Mouse (Mus musculus) neural tube, embryonic 12.5 days (tissue): ENCODE measurements around the gene H2-Ab1. TPM values are rescaled to one million over a fixed set of nuclear protein-coding genes. Genes with fewer than 3 reads are reported as not detected.

Experiments
- ATAC-seq: fragments of 200-750 bp; cut with Nextera tagmentation; 2 replicates; pipeline ENCODE4 v1.8.0; 2017; ENCODE audit warnings: low read depth, mild to moderate bottlenecking, moderate TSS enrichment, moderate library complexity; ENCODE audit not compliant: low FRiP score
- H3K27ac ChIP-seq: fragments of 300-500 bp; sonication (generic); 2 replicates; pipeline ENCODE4 v1.5.1; 2016
- H3K27me3 ChIP-seq: fragments of 300-500 bp; sonication (generic); replicated peaks from 2 replicates; pipeline ENCODE4 v1.6.1; 2016; ENCODE audit warnings: mild to moderate bottlenecking
- H3K36me3 ChIP-seq: fragments of 300-500 bp; sonication (generic); 2 replicates; pipeline ENCODE4 v1.6.1; 2016; ENCODE audit warnings: mild to moderate bottlenecking
- H3K4me1 ChIP-seq: fragments of 300-500 bp; sonication (generic); 2 replicates; pipeline ENCODE4 v1.6.1; 2016
- H3K4me2 ChIP-seq: fragments of 300-500 bp; sonication (generic); replicated peaks from 2 replicates; pipeline ENCODE4 v1.6.1; 2016; ENCODE audit warnings: mild to moderate bottlenecking
- H3K4me3 ChIP-seq: fragments of 300-500 bp; sonication (generic); 2 replicates; pipeline ENCODE4 v1.5.1; 2016
- H3K9ac ChIP-seq: fragments of 300-500 bp; sonication (generic); 2 replicates; pipeline ENCODE4 v1.6.1; 2016; ENCODE audit warnings: mild to moderate bottlenecking
- H3K9me3 ChIP-seq: fragments of 300-500 bp; sonication (generic); 2 replicates; pipeline ENCODE4 v1.6.1; 2016; ENCODE audit warnings: mild to moderate bottlenecking
- WGBS: fragments of 180-500 bp; shearing (Covaris S2); methylation state at CpG from one replicate; pipeline ENCODE4 v1.1.7; 2016; 5-methylcytosine and 5-hydroxymethylcytosine counted together
- polyA plus RNA-seq: library from polyadenylated mRNA; unstranded; fragments of >200 nt; fragmentation: Nextera tagmentation; extraction: Ambion mirVana; gene quantifications from 2 replicates; pipeline ENCODE4 v1.2.1, GENCODE M21; 2016

The H2-Ab1 gene
- polyA plus RNA-seq, 1 experiment from 2014 or later, result 1.6 TPM

DNA sequence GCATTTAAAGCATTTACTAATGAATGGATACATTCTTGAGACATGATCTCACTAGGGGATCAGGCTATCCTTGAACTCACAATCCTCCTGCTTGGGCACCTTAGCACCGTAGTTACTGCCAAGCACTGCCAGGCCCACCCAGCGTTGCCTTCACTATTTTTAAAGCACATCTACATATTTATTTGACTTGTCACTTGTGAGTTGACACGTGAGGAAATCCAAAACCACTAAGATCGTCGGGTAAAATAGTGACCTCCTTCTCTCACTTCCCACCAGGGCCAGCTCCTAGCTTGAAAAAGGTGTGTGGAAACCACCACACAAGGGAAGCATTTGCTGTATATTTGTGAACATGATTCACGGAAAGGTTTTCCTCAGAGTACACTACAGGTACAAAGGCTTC lies 29.5 kb downstream of the H2-Ab1 start:
- H3K4me1 ChIP-seq, result no peaks in the 10 kb centered on the region
- no peak overlapping the region for H3K9ac ChIP-seq
- no peak overlapping the region for H3K4me3 ChIP-seq
- no peak for ATAC-seq
- no peak overlapping the region for H3K4me2 ChIP-seq
- H3K27me3 ChIP-seq, result no peaks in the 10 kb centered on the region
- no peaks in the 10 kb centered on the region for H3K36me3 ChIP-seq
- no peak overlapping the region for H3K27ac ChIP-seq
- WGBS, result 73% methylated on average over 6 of the region's 6 CpGs
- H3K9me3 ChIP-seq, result no peaks in the 10 kb centered on the region

- Histone ChIP-seq H3K9ac (no peak within 1 kb of the TSS), H3K27ac (no peak within 1 kb of the TSS), H3K27me3 (no peaks in the 10 kb centered on the region), H3K4me2 (no peak within 1 kb of the TSS), H3K9me3 (no peaks in the 10 kb centered on the region), H3K4me1 (no peaks in the 10 kb centered on the region), H3K4me3 (no peak within 1 kb of the TSS), H3K36me3 (no peaks in the 10 kb centered on the region)
- no peak for ATAC-seq
- WGBS, result 15% methylated on average over 8 of the region's 8 CpGs
Observed at GRCm38 (mm10) chr17:34287648-34288047, 30.2 kb downstream of the H2-Ab1 start, which contains the start of gene H2-Aa. TSS of gene H2-Aa (minus strand) at chr17:34287823.

DNA sequence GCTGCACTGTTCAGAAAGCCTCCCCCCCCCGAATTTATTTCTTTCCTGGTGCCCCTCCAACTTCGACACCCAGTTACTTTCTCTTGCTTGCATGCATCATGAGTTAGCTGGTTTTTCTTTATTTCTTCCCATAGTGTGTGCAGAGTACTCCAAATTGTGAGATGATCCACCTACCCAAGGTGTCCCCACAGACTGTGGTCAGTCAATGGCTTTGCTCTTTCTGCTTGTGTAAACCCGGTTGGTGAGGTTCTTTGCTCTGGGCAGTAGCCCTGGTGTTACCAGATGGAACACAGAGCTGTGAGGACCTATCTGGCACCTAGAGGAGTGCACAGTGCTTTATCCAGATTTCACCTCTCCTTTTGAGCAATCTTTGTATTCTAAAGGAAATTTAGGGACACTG lies 30.6 kb downstream of the H2-Ab1 start:
- Histone ChIP-seq H3K9ac (no peak overlapping the region), H3K27ac (no peak overlapping the region), H3K4me1 (no peaks in the 10 kb centered on the region), H3K36me3 (no peaks in the 10 kb centered on the region), H3K4me3 (no peak overlapping the region), H3K4me2 (no peak overlapping the region), H3K9me3 (no peaks in the 10 kb centered on the region), H3K27me3 (no peaks in the 10 kb centered on the region)
- 65% methylated on average over 3 of the region's 3 CpGs for WGBS
- ATAC-seq, result no peak

DNA sequence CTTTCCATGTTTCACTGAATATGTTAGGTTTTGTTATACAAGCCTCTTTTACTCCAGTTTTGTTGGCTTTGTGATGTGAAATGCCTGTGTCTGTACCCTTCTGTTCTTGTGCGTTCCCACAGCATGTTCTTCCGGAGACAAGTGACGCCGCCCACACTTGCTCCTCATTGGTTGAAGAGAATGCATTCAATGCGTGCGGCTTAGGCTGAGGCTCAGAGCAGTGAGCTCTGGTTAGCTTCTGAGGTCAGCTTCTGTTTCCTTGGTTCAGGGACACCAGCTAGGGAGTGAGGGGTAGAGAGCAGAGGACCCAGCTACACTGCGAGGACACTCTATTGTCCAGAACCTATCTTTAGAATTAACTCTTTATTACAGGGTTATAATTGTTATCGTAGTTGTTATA lies 34.1 kb downstream of the H2-Ab1 start:
- no peaks in the 10 kb centered on the region for H3K9me3 ChIP-seq
- no peaks in the 10 kb centered on the region for H3K36me3 ChIP-seq
- H3K9ac ChIP-seq, result no peak overlapping the region
- no peaks in the 10 kb centered on the region for H3K27me3 ChIP-seq
- H3K4me3 ChIP-seq, result no peak overlapping the region
- 16% methylated on average over 8 of the region's 8 CpGs for WGBS
- H3K4me2 ChIP-seq, result no peak overlapping the region
- peak; percentile 83 for ATAC-seq
- H3K27ac ChIP-seq, result no peak overlapping the region
- H3K4me1 ChIP-seq, result no peaks in the 10 kb centered on the region; the same call in 1 of the 2 replicates

GRCm38 (mm10) chr17:34292570-34292969 lies 35.1 kb downstream of the H2-Ab1 start:
- Histone ChIP-seq H3K9ac (no peak overlapping the region), H3K4me2 (no peak overlapping the region), H3K4me1 (no peaks in the 10 kb centered on the region; the same call in 1 of the 2 replicates), H3K27ac (no peak overlapping the region), H3K9me3 (no peaks in the 10 kb centered on the region), H3K4me3 (no peak overlapping the region), H3K36me3 (no peaks in the 10 kb centered on the region), H3K27me3 (no peaks in the 10 kb centered on the region)
- 93% methylated on average over 4 of the region's 4 CpGs for WGBS
- ATAC-seq, result no peak

DNA sequence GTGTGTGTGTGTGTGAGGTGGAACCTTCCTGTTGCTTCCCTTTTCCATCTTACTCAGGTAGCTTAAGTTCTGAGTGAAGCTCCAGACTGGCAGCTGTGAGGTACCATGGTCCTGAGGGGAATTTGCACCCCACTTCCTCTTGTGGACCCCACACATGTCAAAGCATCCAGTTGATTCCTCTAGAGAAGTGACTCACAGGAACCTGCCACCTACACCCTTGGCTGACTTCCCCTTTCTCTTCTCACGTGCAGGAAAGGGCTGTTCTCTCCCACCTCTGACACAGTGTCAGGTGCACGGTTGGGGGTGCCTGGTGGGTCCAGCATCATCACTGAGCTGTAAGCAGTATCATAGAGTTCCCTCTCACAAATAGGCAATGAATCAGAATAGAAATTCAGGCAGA lies 36.0 kb downstream of the H2-Ab1 start:
- no peaks in the 10 kb centered on the region for H3K27me3 ChIP-seq
- H3K4me2 ChIP-seq, result no peak overlapping the region
- H3K9ac ChIP-seq, result no peak overlapping the region
- no peak overlapping the region for H3K27ac ChIP-seq
- H3K9me3 ChIP-seq, result no peaks in the 10 kb centered on the region
- H3K36me3 ChIP-seq, result no peaks in the 10 kb centered on the region
- no peaks in the 10 kb centered on the region; the same call in 1 of the 2 replicates for H3K4me1 ChIP-seq
- 62% methylated on average over 2 of the region's 2 CpGs for WGBS
- no peak for ATAC-seq
- no peak overlapping the region for H3K4me3 ChIP-seq

DNA sequence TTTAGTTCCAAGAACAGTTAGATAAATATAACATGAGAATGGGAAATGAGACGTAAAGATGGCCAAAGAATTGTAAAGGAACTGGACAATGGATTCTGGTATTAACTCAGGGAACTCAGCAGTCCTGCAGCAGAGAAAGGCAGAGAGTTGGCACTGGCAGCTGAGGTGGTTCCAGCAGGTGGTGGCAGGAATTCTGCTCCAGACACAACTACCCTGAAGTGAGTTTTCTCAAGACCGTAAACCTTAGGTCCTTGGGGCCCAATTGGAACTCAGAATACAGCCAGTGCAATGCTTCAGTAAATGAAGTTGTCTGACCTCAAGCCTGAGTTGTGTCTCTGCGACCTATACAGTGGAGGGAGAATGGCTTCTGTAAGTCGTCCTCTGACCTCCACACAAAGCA lies 36.8 kb downstream of the H2-Ab1 start:
- Histone ChIP-seq H3K4me1 (no peaks in the 10 kb centered on the region; the same call in 1 of the 2 replicates), H3K36me3 (no peaks in the 10 kb centered on the region), H3K4me2 (no peak overlapping the region), H3K27ac (no peak overlapping the region), H3K27me3 (no peaks in the 10 kb centered on the region), H3K9ac (no peak overlapping the region), H3K9me3 (no peaks in the 10 kb centered on the region), H3K4me3 (no peak overlapping the region)
- 70% methylated on average over 4 of the region's 4 CpGs for WGBS
- no peak for ATAC-seq

- Histone ChIP-seq H3K4me3 (no peak overlapping the region), H3K9ac (no peak overlapping the region), H3K27me3 (no peaks in the 10 kb centered on the region), H3K9me3 (no peaks in the 10 kb centered on the region), H3K27ac (no peak overlapping the region), H3K36me3 (no peaks in the 10 kb centered on the region), H3K4me1 (no peaks in the 10 kb centered on the region; the same call in 1 of the 2 replicates), H3K4me2 (no peak overlapping the region)
- no peak for ATAC-seq
Observed at GRCm38 (mm10) chr17:34295307-34295706, 37.8 kb downstream of the H2-Ab1 start.

DNA sequence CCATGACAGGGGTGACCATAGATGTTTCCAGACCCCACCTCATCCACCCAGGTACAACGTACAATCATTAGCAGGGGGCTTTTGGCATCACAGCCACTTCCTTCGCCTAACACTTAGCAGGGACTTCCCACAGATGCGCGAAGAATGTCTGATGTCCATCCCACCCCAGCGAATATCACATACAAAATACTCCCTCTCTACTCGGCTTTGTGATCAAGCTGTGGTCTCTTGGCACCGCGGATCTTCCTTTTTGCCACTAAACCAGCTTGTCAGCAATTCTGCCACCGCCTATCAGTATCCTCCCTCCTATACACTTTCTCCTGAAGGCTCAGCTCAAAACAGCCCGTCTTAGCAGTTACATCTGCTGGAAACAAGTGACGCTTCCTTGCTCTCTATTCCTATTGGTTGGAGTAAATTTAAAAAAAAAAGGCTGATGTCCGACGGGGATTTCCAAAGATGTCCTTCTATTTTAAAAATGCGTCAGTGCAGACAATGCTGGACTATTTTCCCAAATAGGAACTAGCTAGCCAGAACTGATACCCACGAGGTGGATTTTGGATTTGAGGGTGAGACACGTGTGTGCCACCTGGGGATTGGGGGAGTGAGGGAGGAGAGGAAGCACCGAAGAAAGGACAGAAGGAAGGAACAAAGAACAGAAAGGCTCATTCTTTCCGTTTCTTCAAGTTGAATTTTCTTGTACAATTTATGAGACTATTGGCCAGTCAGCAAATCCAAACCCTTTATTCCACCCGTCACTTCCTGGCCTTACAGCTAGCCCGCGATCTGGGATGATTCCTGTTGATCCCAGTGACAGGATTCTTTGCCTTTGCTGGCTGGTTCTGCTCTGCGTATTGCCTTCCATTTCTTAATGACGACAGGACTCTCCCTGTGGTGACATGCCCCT lies 38.7 kb downstream of the H2-Ab1 start:
- 22% methylated on average over 23 of the region's 23 CpGs for WGBS
- no peaks in the 10 kb centered on the region for H3K9me3 ChIP-seq
- H3K27me3 ChIP-seq, result no peaks in the 10 kb centered on the region
- peak overlapping the region; percentile 57 for H3K4me2 ChIP-seq
- H3K4me1 ChIP-seq, result no peaks in the 10 kb centered on the region; the same call in 1 of the 2 replicates
- ATAC-seq, result peak; percentile 77; the same call in 1 of the 2 replicates
- H3K4me3 ChIP-seq, result peak overlapping the region; percentile 18; the same call in 1 of the 2 replicates
- H3K27ac ChIP-seq, result no peak overlapping the region
- H3K9ac ChIP-seq, result peak overlapping the region; percentile 26; the same call in 1 of the 2 replicates
- no peaks in the 10 kb centered on the region for H3K36me3 ChIP-seq

- Histone ChIP-seq H3K9ac (no peak overlapping the region), H3K9me3 (no peaks in the 10 kb centered on the region), H3K4me3 (no peak overlapping the region), H3K36me3 (no peaks in the 10 kb centered on the region), H3K4me2 (no peak overlapping the region), H3K4me1 (no peaks in the 10 kb centered on the region; the same call in 1 of the 2 replicates), H3K27me3 (no peaks in the 10 kb centered on the region), H3K27ac (no peak overlapping the region)
- 68% methylated on average over 3 of the region's 3 CpGs for WGBS
- no peak for ATAC-seq
Observed at GRCm38 (mm10) chr17:34299356-34299755, 41.9 kb downstream of the H2-Ab1 start.

DNA sequence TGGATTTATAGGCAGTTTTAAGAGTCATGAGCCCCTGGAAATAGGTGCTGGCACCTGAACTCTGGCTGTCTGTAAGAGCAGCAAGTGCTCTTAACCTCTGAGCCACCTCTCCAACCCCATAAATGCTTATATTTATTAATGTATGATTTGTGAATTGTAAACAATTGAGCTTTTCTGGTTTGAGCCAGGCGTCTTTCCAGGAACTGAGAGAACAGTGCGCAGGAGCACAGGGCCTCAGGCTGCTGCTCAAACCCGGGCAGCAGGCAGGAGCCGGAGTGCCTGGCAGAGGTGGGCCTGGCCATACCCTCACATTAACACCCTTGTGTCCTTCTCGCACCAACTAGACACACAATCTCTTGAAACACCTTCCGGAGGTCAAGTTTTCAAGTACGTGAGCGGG lies 42.6 kb downstream of the H2-Ab1 start:
- Histone ChIP-seq H3K27me3 (no peaks in the 10 kb centered on the region), H3K4me3 (no peak overlapping the region), H3K9me3 (no peaks in the 10 kb centered on the region), H3K27ac (no peak overlapping the region), H3K36me3 (no peaks in the 10 kb centered on the region), H3K4me2 (no peak overlapping the region), H3K4me1 (no peaks in the 10 kb centered on the region; the same call in 1 of the 2 replicates), H3K9ac (no peak overlapping the region)
- ATAC-seq, result no peak
- WGBS, result 89% methylated on average over 8 of the region's 8 CpGs

- ATAC-seq, result no peak
- Histone ChIP-seq H3K27ac (no peak overlapping the region), H3K27me3 (no peaks in the 10 kb centered on the region), H3K9me3 (no peaks in the 10 kb centered on the region), H3K36me3 (no peaks in the 10 kb centered on the region), H3K9ac (no peak overlapping the region), H3K4me1 (no peaks in the 10 kb centered on the region; the same call in 1 of the 2 replicates), H3K4me3 (no peak overlapping the region), H3K4me2 (no peak overlapping the region)
- WGBS, result 70% methylated on average over 23 of the region's 23 CpGs
Observed at GRCm38 (mm10) chr17:34300691-34301566, 43.4 kb downstream of the H2-Ab1 start.
